9 mouse cellular contexts compared by ENCODE assay signal in genomic region chr5:66112059-66112458, GRCm38 (mm10).
DNase-seq lines count a peak whose midpoint lies in the region; ATAC-seq and TF ChIP-seq lines count a peak whose summit lies in the region.
"Had no signal": no experiment of that assay in that cellular context is flagged by ENCODE, and none has a peak within 500 bp of the region (broad histone marks: within the 10 kb centered on the region; RNA-seq: fewer than 3 reads in every experiment).

No protein-coding gene starts in this region.

- no peak for TF ChIP-seq CTCF in lung, postnatal 0 days (IDR thresholded peaks at IDR 0.05)
- TF ChIP-seq CTCF in midbrain, postnatal 0 days (IDR thresholded peaks at IDR 0.05), result no peak

- no peaks in the 10 kb centered on the region for H3K27me3 ChIP-seq in kidney, embryonic 14.5 days (ENCODE audit: control insufficient read depth, insufficient read depth, low read length)
- H3K27me3 ChIP-seq in lung, postnatal 0 days (replicated peaks; ENCODE audit: insufficient read depth, low read length), result no peaks in the 10 kb centered on the region
- H3K27me3 ChIP-seq in midbrain, postnatal 0 days (ENCODE audit: insufficient read depth, low read length), result no peaks in the 10 kb centered on the region
- no peaks in the 10 kb centered on the region for H3K27me3 ChIP-seq in midbrain, embryonic 16.5 days (ENCODE audit: control insufficient read depth, insufficient read depth, low read depth, low read length)
- no peaks in the 10 kb centered on the region for H3K27me3 ChIP-seq in neural tube, embryonic 15.5 days (replicated peaks)
- H3K27me3 ChIP-seq: embryonic facial prominence, embryonic 13.5 days had no signal

- H3K36me3 ChIP-seq in kidney, embryonic 14.5 days (ENCODE audit: control insufficient read depth, insufficient read depth, low read length), result no peaks in the 10 kb centered on the region
- no peaks in the 10 kb centered on the region for H3K36me3 ChIP-seq in lung, postnatal 0 days (ENCODE audit: insufficient read depth, low read length)
- no peaks in the 10 kb centered on the region for H3K36me3 ChIP-seq in midbrain, postnatal 0 days (ENCODE audit: insufficient read depth, low read length)
- no peaks in the 10 kb centered on the region for H3K36me3 ChIP-seq in midbrain, embryonic 16.5 days (ENCODE audit: control insufficient read depth, insufficient read depth, low read length)
- H3K36me3 ChIP-seq in neural tube, embryonic 15.5 days, result no peaks in the 10 kb centered on the region
- H3K36me3 ChIP-seq: embryonic facial prominence, embryonic 13.5 days had no signal

- WGBS in kidney, embryonic 14.5 days, result 41% methylated on average over 8 of the region's 8 CpGs
- 38% methylated on average over 8 of the region's 8 CpGs for WGBS in lung, postnatal 0 days
- 83% methylated on average over 8 of the region's 8 CpGs for WGBS in midbrain, postnatal 0 days
- WGBS in midbrain, embryonic 16.5 days, result 80% methylated on average over 8 of the region's 8 CpGs
- WGBS in neural tube, embryonic 15.5 days, result 76% methylated on average over 8 of the region's 8 CpGs

- H3K9me3 ChIP-seq in kidney, embryonic 14.5 days (ENCODE audit: control insufficient read depth, low read length), result no peaks in the 10 kb centered on the region
- no peaks in the 10 kb centered on the region for H3K9me3 ChIP-seq in lung, postnatal 0 days (ENCODE audit: low read length)
- H3K9me3 ChIP-seq in midbrain, postnatal 0 days (ENCODE audit: low read length), result no peaks in the 10 kb centered on the region
- H3K9me3 ChIP-seq in midbrain, embryonic 16.5 days (replicated peaks; ENCODE audit: control insufficient read depth, low read length, poor library complexity, severe bottlenecking), result no peaks in the 10 kb centered on the region
- no peaks in the 10 kb centered on the region for H3K9me3 ChIP-seq in neural tube, embryonic 15.5 days (replicated peaks)
- H3K9me3 ChIP-seq: embryonic facial prominence, embryonic 13.5 days had no signal

- no peak overlapping the region for H3K27ac ChIP-seq in kidney, embryonic 14.5 days (ENCODE audit: low read depth, low read length)
- peak overlapping the region; percentile 70 for H3K27ac ChIP-seq in lung, postnatal 0 days (ENCODE audit: low read length)
- no peak overlapping the region for H3K27ac ChIP-seq in midbrain, postnatal 0 days (ENCODE audit: low read depth, low read length)
- H3K27ac ChIP-seq in midbrain, embryonic 16.5 days (ENCODE audit: low read length), result no peak overlapping the region
- no peak overlapping the region for H3K27ac ChIP-seq in neural tube, embryonic 15.5 days (replicated peaks)
- H3K27ac ChIP-seq: embryonic facial prominence, embryonic 13.5 days had no signal

- no peaks in the 10 kb centered on the region for H3K4me1 ChIP-seq in kidney, embryonic 14.5 days (ENCODE audit: control insufficient read depth, insufficient read depth, low read length)
- H3K4me1 ChIP-seq in lung, postnatal 0 days (ENCODE audit: insufficient read depth, low read depth, low read length), result peaks cover 3% of the 10 kb centered on the region; the same call in 1 of the 2 replicates
- no peaks in the 10 kb centered on the region for H3K4me1 ChIP-seq in midbrain, postnatal 0 days (ENCODE audit: insufficient read depth, low read length)
- no peaks in the 10 kb centered on the region for H3K4me1 ChIP-seq in midbrain, embryonic 16.5 days (ENCODE audit: control insufficient read depth, insufficient read depth, low read length)
- no peaks in the 10 kb centered on the region for H3K4me1 ChIP-seq in neural tube, embryonic 15.5 days

- no peak overlapping the region for H3K9ac ChIP-seq in kidney, embryonic 14.5 days (ENCODE audit: low read depth, low read length)
- H3K9ac ChIP-seq in lung, postnatal 0 days (replicated peaks; ENCODE audit: low read depth), result no peak overlapping the region
- H3K9ac ChIP-seq in midbrain, postnatal 0 days (replicated peaks; ENCODE audit: low read length, poor library complexity, severe bottlenecking), result no peak overlapping the region
- H3K9ac ChIP-seq in midbrain, embryonic 16.5 days (ENCODE audit: low read depth, low read length), result no peak overlapping the region
- no peak overlapping the region for H3K9ac ChIP-seq in neural tube, embryonic 15.5 days (replicated peaks)
- H3K9ac ChIP-seq: embryonic facial prominence, embryonic 13.5 days had no signal

- peak; percentile 60 for DNase-seq in kidney, adult 11 months
- DNase-seq in c-Kit-positive CD71-negative TER-119-negative erythroid progenitor cells, embryonic 14.5 days (ENCODE audit: low read depth), result peak; percentile 45
- DNase-seq in kidney, adult 18-20 months, result peak; percentile 48
- DNase-seq in lung, postnatal 0 days (ENCODE audit: low spot score), result peak; percentile 79
- no peak for DNase-seq in midbrain, postnatal 0 days (ENCODE audit: low spot score)

- TF ChIP-seq EP300 in lung, postnatal 0 days (IDR thresholded peaks at IDR 0.05), result no peak

- H3K4me2 ChIP-seq in kidney, embryonic 14.5 days (replicated peaks; ENCODE audit: low read depth, low read length), result no peak overlapping the region
- no peak overlapping the region for H3K4me2 ChIP-seq in lung, postnatal 0 days (replicated peaks; ENCODE audit: low read depth, low read length)
- H3K4me2 ChIP-seq in midbrain, postnatal 0 days (ENCODE audit: low read depth, low read length, poor library complexity, severe bottlenecking), result no peak overlapping the region
- H3K4me2 ChIP-seq in midbrain, embryonic 16.5 days (ENCODE audit: low read length), result no peak overlapping the region
- no peak overlapping the region for H3K4me2 ChIP-seq in neural tube, embryonic 15.5 days
- H3K4me2 ChIP-seq: embryonic facial prominence, embryonic 13.5 days had no signal

- ATAC-seq in kidney, embryonic 14.5 days (ENCODE audit: low FRiP score, low TSS enrichment), result no peak
- ATAC-seq in lung, postnatal 0 days, result peak; percentile 66
- no peak for ATAC-seq in midbrain, postnatal 0 days (ENCODE audit: low FRiP score)
- no peak for ATAC-seq in midbrain, embryonic 16.5 days
- ATAC-seq in neural tube, embryonic 15.5 days (ENCODE audit: low FRiP score), result no peak

- no peak overlapping the region for H3K4me3 ChIP-seq in kidney, embryonic 14.5 days (ENCODE audit: low read length)
- no peak overlapping the region for H3K4me3 ChIP-seq in lung, postnatal 0 days (ENCODE audit: low read depth, low read length)
- no peak overlapping the region for H3K4me3 ChIP-seq in midbrain, postnatal 0 days (ENCODE audit: low read depth, low read length)
- H3K4me3 ChIP-seq in midbrain, embryonic 16.5 days (ENCODE audit: low read depth, low read length), result no peak overlapping the region
- H3K4me3 ChIP-seq in neural tube, embryonic 15.5 days (replicated peaks), result no peak overlapping the region
- H3K4me3 ChIP-seq: embryonic facial prominence, embryonic 13.5 days had no signal
